Mouse (Mus musculus) spleen, postnatal 36 days (tissue): ENCODE data around the gene Rgs3.

ENCODE experiments used
- DNase-seq, 2 experiments: peaks; one replicate each; pipeline ENCODE4 v3.0.0; 2022; ENCODE audit warnings: low spot score in 2 of 2, mixed read lengths in 1 of 2

Rgs3 gene

DNA sequence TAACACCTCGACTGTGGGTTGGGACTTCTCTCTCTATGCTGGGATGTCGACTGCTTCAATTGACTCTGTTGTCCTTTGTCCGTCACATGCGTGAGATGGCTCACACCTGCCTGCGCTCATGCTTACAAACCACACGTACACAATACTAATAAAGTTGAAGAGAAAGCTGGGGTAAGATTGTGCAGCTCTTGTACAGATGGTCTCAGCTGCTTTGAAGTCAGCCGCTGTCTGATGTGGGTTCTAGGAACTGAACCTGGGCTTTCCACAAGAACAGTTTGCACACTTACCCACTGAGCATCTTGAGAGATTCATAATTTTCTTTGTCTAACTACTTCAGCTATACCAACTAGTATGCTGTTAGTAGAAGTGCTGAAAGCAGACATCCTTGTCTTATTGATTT lies 7.7 kb upstream of the Rgs3 start:
- DNase-seq, result peak in 1 of 2 experiments; percentile 4

DNA sequence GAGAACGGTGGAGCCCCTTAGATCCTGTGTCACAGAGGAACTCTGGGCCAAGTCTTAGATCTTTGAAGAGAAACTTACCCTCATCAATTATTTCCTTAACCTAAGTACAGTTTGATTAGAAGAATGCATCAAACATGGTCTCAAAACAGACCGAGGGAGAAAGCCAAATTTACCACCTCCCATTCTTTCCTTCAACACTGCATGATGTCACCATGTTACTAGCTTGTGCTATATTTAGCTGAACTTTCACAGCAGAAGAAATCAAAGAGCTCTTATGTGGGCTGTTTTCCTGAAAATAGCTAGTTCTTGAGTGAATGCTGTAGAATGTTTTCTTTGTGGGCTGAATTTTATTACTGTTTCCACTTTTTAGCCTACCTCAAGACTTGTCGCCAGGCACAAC lies 2.2 kb upstream of the Rgs3 start:
- no peak for DNase-seq

DNA sequence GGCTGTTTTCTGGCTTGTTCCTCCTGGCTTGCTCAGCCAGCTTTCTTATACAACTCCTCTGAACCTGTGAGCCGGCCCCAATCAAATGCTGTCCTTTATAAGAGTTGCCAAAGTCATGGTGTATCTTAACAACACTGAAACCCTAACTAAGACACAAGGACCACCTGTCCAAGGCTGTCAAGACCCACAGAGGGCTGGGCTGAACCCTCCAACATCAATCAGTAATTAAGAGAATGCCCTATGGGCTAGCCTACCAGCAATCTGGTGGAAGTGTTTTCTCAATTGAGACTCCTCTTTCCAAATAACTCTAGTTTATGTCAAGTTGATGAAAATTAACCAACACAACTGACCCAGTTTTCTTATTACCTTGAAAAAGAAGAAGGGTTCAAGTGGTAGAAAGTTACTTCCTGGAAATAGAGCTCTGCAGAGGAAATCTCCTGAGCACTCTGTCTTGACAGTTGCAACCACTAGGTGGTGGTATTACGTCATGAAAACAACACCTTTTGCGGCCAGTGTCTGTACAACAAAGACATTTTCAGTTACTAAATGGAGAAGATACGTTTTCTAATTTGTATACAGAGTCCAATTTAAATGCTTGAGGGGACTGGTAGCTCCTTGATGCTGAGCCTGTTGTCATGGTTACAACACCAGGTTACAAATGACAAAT lies 1.4 kb downstream of the Rgs3 start:
- peak; percentile 80 to 86 for DNase-seq

DNA sequence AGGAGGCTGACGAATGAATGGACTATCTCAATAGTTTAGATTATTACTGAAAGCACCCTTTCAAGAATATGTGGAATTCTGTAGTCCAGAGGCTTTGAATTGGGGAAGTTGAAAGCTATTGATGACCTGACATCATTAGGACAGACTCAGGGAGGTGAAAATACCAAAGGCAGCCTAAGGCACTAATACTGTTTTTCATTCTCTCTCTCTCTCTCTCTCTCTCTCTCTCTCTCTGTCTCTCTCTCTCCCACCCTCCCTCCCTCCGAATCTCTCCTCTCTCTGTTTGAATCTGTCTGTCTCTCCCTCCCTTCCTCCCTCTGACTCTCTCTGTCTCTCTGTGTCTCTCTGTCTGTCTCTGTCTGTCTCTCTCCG lies 2.0 kb downstream of the Rgs3 start:
- no peak for DNase-seq

DNA sequence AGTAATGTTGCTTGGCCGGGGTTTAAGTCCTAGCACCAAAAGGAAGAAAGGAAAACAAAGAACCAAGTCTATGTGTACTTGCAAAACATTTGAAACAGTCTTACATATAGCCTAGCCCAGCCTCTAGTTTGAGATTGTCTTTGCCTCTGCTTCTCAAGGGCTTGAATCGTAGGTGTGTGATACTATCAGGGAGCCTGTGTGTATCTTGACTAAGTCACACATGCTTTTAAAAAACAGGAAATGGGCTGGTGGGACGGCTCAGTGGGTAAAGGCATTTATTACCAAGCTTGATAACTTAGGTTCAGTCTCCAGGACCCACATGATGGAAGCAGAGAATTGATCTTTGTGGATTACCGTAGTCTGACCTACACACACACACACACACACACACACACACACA lies 2.4 kb downstream of the Rgs3 start:
- peak; percentile 18 to 33 for DNase-seq

DNA sequence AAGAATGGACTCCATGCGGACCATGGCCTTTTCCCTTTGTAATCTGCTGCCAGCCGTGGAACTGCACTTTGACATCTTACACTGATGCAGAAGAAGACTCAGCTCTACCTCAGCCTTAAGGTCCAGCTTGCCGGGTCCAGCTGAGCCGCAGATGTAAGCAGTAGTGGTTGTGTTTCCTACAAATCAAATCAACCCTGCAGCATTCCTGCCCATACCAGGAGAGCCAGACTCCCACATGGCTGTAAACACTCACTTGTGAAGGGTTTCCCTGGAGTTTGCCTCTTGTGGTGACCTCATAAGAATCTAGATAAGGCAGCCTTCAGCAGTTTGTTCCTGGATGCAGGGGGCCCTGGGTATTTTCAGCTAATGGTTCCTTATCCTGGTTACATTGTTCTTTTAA lies 6.9 kb downstream of the Rgs3 start:
- DNase-seq, result no peak

DNA sequence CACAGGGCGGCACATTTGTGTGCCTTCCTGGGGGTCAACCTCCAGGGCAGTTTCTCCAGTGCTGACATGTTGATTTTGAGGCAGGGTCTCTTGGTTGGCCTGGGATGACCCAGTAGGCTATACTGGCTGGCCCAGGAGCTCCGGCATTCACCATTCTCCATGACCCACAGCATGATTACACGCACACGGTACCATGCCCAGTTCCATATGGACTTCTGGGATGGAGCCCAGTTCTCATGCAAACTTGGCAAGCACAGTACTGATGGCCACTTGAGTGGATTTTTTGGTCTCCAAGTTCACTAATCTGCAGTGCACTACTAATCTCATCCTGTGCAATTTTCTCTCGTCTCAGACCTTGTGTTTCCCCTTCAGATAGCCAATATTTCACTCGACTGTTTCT lies 8.0 kb downstream of the Rgs3 start:
- DNase-seq, result no peak

DNA sequence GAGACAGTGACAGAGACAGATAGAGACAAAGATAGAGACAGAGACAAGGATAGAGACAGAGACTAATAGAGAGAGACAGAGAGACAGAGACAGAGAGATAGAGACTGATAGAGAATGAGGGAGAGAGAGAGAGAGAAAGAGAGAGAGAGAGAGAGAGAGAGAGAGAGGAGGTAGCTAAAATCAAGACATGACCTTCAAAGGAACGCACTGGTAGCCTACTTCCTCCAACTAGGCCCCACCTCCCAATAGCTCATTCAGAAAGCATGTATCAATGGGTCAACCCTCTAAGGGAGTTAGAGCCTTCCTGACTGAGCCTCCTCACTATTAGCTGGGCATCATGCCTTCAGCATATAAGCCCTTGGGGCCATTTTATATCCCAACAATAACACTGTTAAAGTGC lies 8.7 kb downstream of the Rgs3 start:
- no peak for DNase-seq

DNA sequence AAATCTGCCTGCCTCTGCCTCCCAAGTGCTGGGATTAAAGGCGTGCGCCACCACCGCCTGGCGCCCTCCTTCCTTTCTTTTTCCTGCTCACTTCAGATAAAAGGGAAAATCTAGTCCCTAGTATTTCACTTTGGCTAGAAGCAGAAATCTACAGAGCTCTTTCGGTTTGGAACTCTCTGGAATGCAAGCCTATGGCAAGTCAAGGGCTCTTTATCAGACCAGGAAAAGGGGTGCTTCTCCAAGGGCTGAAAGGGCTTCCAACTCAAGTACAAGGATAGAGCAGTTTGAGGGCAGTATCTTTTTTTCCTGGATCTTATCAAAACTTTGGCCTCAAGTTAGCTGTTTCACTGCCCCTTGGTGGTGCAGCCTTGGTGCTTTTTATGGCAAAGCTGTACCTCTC lies 10.0 kb downstream of the Rgs3 start:
- DNase-seq, result no peak

DNA sequence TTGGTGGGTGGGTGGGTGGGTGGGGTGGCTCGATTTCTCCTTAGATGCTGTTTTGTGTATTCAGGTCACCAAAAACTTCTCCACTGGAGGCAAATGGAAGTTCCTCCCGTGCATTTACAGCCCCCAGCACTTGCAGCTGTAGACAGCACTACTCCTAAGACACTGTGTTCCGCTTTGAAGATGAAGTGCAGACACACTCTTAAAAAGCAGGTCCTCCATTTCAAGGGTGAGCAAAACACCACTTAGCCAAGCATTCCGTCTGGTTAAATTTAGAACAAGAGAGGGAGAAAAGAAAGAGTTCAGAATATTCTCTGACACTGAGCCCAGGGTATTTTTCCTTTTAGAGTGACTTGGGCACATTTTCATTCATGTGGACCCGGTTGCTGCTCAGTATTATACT lies 10.4 kb downstream of the Rgs3 start:
- DNase-seq, result no peak

DNA sequence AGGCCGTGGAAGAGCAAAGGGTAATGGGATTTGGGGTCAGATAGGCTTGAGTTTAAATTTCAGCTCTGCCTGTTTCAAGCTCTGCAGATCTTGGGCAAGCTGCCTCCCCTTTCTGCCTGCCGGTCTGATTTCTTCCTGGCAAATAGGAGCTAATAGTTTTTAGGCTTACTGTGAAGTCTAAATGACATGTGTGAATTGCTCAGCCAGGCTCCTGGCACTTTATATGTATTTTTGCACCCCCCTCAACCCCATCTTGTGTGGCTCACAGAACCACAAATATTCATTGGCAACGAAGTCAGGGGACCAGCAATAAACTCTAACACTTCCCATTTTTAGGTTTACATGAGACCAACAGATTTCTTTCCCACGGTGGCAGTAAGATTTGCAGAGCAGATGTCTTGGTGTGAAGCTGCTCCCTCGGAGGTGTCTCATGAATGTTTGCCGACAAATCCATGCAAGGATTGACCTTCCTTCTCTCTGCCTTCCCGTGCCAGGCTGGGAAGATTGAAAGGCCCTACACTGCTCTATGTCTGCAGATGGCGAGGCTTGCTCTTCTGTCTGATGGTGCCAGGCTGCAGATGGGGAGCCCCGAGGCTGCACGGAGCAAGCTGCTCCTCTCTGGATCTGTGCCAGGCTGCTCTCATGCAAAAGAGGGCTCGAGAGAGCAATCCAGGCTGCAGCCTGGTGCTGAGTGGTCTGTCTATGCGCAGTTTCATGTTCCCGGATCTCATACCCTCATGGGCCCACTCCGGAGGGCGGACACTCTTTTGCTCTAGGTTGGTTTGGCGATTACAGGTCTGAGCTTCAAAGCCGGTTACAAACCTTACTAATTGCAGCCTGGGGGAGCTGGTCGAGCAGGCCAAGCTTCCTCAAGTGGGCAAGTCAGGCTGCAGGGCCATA lies 23.0 kb downstream of the Rgs3 start:
- peak; percentile 20 to 33 for DNase-seq

DNA sequence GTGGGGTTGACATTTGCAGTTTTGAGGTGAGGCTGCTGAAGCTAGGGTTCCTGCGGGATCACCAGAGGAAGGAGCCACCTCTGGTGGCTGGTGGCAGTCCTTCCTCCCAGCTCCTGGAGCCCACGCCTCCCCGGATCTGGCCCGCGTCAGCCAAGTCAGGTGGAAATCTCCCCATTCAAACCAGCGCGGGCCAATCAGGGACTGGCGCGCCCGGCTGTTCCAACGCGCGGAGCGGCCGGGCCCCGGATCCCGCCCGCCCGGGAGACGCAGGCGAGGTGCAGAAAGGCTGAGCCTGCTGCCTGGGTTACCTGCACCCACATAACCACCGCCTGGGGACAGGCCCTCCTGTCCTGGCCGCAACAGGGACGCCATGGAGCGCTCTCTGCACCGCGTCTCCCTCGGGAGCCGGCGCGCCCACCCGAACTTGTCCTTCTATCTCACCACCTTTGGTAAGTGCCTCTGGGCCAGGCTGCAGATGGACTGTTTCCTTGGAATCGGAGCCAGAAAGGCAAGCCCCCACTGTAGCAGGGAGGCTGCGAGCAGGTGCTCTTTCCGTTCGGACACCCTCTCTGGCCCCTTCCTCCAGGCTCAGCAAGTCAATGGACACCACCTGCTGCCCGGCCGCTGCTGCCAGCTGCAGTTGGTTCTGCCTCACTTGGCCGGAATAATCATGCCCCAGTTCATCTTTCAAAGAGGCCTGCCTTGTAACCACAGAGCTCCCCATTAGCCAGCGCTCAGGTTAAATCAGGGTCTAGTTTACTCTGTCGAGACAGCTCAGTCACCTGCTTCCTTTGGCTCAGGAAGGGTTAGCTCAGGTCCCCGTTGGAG lies 23.8 kb downstream of the Rgs3 start:
- DNase-seq, result peak; percentile 61 to 63

DNA sequence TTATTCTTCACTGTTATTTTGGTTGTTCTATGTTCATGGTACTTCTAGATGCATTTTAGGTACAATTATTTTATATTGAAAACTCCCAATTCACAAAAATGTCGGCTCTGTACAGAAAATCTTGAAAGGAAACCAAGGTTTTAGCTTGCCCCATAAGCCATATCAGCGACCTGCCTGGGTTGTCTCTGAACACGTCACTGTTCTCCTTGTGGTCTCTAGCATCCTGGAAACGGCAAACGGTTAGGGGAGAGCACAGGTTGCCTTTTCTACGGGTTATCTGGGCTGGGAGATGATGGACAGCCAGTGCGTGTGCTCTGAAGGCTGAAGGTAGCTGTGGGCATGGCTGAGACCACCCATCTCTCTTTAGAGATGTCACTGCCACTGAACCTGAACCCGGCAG lies 27.4 kb downstream of the Rgs3 start:
- DNase-seq, result no peak

DNA sequence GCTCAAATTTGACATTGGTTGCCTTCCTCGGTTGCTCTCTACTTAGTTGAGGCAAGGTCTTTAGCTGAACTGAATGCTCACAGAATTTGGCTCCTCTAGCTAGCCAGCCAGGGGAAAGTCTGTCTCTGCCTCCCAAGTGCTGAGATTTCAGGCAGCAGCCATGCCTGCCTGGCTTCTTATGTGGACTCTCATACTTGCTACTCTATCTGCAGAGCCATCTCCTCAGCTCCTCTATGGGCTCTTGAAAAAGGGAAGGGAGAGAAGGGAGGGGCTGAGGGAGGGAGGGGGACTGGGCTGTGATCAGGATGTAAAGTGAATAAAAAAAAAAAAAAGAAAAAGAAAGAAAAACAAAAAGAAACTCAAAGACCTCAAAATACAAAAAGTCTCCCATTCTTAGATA lies 31.2 kb downstream of the Rgs3 start:
- no peak for DNase-seq

DNA sequence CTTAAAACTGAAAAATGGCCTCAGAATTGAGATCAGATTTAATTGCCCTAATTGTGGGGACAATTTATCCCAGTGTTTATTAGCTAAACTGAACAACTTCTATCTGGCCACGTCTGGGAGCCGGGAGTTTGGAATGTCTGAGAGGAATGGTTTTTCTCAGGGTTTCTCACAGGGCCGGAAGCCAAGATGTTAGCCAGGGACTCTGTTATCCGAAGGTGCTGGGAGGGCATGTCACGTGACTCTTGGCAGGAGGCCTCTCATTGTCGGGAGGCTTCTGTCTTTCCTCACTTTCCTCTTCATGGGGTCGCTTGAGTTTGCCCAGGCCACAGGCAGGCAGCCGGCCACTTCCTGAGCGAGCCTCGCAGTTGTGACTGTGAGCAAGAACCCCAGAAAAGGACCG lies 31.7 kb downstream of the Rgs3 start:
- no peak for DNase-seq

DNA sequence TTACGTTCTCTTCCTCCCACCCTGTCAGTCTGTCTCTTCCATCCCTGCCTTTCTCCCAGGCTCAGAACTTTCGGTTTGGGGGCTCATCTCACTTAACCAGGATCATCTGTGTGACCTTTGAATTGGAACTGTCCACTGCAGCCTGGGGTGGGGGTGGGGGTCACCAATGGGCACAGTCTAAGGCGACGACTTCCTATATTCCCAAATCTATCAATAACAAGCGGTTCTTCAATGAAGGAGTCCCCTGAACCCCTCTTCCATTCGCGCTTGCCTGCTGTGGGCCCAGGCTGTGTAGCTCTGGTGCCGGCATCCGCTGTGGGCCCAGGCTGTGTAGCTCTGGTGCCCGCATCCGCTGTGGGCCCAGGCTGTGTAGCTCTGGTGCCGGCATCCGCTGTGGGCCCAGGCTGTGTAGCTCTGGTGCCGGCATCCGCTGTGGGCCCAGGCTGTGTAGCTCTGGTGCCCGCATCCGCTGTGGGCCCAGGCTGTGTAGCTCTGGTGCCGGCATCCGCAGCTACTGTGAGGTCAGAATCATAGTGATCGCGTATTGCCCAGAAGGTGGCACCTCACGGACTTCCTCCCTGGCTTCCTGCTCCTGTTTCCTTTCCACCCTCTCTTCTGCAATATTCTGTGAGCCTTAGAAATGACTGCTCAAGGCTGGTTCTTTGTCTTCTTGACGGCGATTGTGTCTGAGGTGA lies 34.0 kb downstream of the Rgs3 start:
- peak; percentile 41 to 60 for DNase-seq

DNA sequence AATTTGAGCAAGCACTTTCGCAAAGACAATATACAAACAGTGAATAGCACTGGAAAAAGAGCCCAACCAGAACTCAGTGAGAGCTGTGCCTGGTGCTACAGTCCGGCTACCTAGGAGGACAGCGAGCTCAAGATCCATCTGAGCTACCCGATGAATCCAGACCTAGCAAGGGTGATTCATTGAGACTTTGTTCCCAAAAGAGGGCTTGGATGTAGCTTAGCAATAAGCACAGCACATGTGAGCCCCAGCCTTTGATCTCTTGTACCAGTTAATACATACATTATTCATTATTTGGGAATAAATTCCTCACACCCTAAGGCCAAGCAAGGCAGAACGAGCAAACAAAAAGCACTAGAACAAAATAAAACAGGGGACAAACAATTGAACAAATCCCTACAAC lies 34.8 kb downstream of the Rgs3 start:
- DNase-seq, result no peak

DNA sequence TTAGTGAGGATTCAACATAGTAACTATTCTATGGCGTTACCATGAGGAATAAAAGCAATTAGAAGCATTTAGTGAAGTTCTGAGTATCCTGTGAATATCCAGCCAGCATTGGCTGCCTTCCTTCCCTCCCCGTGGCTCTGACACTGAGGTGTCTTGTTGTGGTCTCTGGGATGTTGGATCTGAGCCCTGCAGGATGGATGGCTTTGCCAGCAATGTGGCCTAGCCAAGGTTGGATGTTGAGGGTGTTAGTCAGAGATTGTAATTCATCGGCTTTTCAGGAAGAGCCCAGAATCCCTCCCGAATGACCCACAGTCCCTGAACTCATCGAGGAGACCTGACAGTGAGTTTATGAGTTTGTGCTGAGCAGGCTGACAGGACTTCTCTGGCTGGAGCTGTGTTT lies 36.4 kb downstream of the Rgs3 start:
- no peak for DNase-seq

DNA sequence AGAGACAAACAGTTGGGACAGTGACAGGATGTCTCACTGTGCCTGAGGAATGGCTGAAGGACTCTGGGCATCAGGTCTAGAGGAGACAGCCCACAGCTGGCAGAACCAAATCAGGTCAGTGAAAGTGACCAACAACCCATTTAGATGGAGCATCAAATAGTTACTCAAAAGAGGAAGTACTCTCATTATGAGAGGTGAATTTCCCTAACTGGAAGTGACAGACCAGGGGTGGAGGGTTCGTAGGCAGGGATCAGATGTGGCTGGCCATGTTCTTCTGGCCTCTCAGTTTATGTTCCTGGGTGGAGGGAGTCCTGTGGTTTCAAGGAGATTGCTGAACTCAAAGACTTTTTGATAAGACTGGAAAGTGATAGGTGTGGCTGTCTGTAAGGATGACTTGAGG lies 40.9 kb downstream of the Rgs3 start:
- DNase-seq, result no peak

DNA sequence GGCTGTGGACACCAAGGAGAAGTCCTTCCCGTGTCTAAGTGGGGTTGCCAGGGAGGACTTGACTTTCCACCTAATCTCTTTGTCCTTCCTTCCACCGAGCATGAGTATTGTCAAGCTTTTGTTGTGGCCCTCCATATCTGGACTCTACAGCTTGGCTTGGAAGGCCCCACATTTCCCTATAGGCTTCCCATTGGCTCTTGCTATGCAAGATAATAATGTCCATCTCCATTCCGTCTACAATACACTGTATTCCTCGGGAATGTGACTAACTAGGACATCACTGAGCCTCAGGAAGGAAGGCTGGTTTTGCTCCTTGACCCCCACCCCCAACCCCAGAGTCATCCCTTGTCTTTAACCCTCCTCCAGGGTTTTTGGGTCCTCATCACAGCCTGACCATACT lies 44.0 kb downstream of the Rgs3 start:
- DNase-seq, result no peak

DNA sequence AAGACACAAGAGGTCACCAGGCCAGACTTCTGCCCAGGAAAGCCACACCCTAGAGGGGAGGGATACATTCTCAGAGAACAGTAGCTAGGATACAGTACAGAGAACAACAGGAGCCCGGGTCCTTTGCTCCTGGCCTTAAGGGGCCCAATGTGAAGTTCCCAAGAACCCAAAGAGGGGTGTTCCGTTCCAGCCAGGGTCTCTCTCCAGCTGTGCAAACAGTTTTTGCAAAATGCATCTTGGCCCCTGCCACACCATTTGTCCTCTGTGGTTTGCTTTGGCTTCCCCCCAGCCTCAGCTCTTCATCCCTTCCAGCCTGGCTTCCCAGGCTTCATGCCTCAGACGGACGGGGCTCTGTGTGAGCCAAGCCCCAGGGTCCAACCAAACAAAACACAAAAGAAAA lies 44.4 kb downstream of the Rgs3 start:
- DNase-seq, result no peak
